Mouse (Mus musculus) spleen, adult 2 months (tissue): Measurements from ENCODE around the gene Gpr183. TPM values are rescaled to one million over a fixed set of nuclear protein-coding genes. Genes with fewer than 3 reads are reported as not detected.
A peak's percentile ranks its signal among the peaks of the same experiment; 100 is the strongest.

Experiments
- DNase-seq, 2 experiments: peaks; one replicate each; pipeline versions ENCODE4 v3.0.0 to v3.0.0-alpha.2; 2012 to 2021; ENCODE audit warnings: low spot score in 2 of 2, low read depth in 1 of 2
- H3K27ac ChIP-seq: fragments of 200-500 bp; 2 replicates; pipeline ENCODE4 v1.5.1; 2012; ENCODE audit warnings: low read length, inconsistent platforms; ENCODE audit not compliant: insufficient read depth
- H3K27me3 ChIP-seq: fragments of 200-500 bp; 2 replicates; pipeline ENCODE4 v1.6.1; 2012; ENCODE audit warnings: mild to moderate bottlenecking, moderate library complexity, low read length, inconsistent platforms; ENCODE audit not compliant: control insufficient read depth, insufficient read depth
- H3K36me3 ChIP-seq: fragments of 200-500 bp; 2 replicates; pipeline ENCODE4 v1.6.1; 2012; ENCODE audit warnings: mild to moderate bottlenecking, low read length, inconsistent platforms; ENCODE audit not compliant: control insufficient read depth, insufficient read depth
- H3K4me1 ChIP-seq: fragments of 200-500 bp; 2 replicates; pipeline ENCODE4 v1.6.1; 2011; ENCODE audit warnings: inconsistent platforms; ENCODE audit not compliant: control insufficient read depth, insufficient read depth, insufficient read length
- H3K4me3 ChIP-seq: fragments of 200-500 bp; 2 replicates; pipeline ENCODE4 v1.5.1; 2011; ENCODE audit warnings: mild to moderate bottlenecking, inconsistent platforms; ENCODE audit not compliant: insufficient read depth, insufficient read length; ENCODE audit errors: extremely low read depth
- CTCF ChIP-seq: fragments of 200-500 bp; IDR thresholded peaks from 2 replicates; pipeline ENCODE4 v1.5.1; 2011; ENCODE audit warnings: mild to moderate bottlenecking, inconsistent platforms; ENCODE audit not compliant: insufficient read depth, insufficient read length, insufficient replicate concordance; ENCODE audit errors: extremely low read depth
- POLR2A ChIP-seq: fragments of 200-500 bp; IDR thresholded peaks from 2 replicates; pipeline ENCODE4 v1.6.1; 2011; ENCODE audit warnings: low read depth, low read length, inconsistent platforms
- WGBS: fragments of 180-500 bp; shearing (Covaris S2); methylation state at CpG from one replicate; pipeline ENCODE4 v1.1.7; 2018; 5-methylcytosine and 5-hydroxymethylcytosine counted together
- polyA plus RNA-seq: library from polyadenylated mRNA; depleted of rRNA; stranded (reverse); fragments of >200 nt; gene quantifications from 2 replicates; pipeline ENCODE4 v1.2.3, GENCODE M21; 2012

The Gpr183 gene
- polyA plus RNA-seq, 1 experiment: 19.3 TPM

DNA sequence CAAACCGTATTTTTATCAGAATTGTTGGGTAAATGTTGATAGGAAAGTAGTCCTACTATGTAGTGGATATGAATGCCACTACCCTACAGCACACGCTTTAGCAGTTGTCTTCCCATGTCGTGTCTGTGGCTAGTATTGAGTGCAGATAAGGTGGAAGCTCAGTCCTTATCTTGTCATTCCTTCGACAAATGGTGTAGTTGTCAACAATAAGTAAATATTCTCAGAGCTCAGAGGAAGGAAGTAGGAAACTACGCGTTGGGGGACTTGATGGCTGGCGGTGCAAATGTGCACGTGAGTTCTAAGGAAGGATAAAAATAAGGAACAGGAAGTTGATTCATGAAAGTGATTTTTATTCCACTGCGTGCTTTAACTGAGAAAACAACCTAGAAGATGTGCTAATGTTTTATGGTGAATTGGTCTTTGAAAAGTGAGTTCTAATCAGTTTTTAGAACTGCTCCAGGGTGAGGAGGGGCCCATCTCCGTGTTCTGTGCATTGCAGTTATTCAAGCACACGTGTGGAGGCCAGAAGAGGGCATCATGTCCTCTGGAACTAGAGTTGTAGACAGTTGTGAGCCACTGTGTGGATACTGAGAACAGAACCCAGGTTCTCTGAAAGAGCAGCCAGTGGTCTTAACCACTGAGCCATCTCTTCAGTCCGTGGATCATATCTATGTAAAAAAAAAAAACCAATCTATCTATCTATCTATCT, 35.6 kb downstream of the Gpr183 start:
- WGBS: 17% methylated on average over 12 of the region's 12 CpGs
- DNase-seq: peak; percentile 26 to 84
- no peak overlapping the region for H3K4me3 ChIP-seq
- peaks cover 2% of the 10 kb centered on the region; the same call in 1 of the 2 replicates for H3K36me3 ChIP-seq
- no peaks in the 10 kb centered on the region for H3K27me3 ChIP-seq
- H3K4me1 ChIP-seq: peaks cover 37% of the 10 kb centered on the region
- H3K27ac ChIP-seq: peak overlapping the region; percentile 93
- TF ChIP-seq CTCF: no peak

DNA sequence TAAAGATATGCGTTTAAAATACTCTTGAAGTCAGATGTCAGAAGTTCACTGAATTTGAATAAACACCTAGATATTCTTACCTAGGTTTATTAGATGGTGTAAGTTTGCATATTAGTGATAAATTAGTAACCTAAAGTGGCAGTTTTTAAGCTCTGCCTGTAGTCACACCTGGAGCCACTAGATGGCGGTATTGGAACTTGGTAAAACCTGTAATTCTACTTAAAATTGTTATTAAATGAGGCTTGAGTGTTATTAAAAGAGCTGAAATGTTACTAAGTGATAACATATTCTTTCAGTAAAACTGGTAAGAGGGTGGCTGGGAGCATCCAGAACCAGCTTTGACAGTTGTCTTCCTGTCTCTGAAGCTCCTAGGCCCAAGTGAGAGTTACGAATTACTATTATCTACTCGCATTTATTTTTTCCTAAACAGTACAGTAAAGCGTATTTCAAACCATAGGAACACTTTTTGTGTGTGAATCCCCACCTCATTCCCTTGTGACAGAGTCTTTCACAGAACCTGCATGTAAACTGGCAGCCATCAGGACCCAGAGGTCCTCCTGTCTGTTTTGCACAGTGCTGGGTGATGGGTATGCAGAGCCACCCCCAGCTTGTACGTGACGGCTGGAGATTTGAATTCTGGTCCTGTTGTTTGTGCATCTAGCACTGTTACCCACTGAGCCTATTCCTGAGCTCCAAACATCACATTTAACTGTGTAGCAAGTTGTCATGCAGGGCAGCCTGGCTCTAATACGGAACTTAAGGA, 36.4 kb downstream of the Gpr183 start:
- Histone ChIP-seq H3K4me1 (peaks cover 33% of the 10 kb centered on the region), H3K4me3 (no peak overlapping the region), H3K36me3 (no peaks in the 10 kb centered on the region), H3K27ac (peak overlapping the region; percentile 93), H3K27me3 (no peaks in the 10 kb centered on the region)
- peak; percentile 70 to 71 for DNase-seq
- 0 out of 2 replicates have a peak, but pooled peaks have one; percentile 1 for TF ChIP-seq CTCF
- TF ChIP-seq POLR2A: no peak
- 48% methylated on average over 8 of the region's 8 CpGs for WGBS

DNA sequence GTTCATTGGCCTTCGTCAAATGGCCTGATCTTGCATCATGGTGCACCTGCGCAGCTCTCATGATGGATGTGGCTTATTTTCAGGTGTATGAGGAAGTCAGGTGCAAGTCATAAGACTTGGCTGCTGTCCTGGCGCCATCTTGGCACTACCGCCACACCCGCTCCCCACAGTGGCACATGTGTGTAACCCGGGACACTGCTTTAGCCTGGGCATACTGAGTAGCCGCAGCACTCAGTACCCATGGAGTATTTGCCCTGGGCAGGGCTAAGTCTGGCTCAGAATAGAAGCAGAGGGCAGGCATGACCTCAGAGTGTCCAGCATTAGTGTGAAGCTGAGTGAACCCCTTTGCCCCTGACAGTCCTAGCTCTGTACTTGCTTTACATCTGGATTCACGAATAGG, 37.5 kb downstream of the Gpr183 start:
- no peak overlapping the region for H3K4me3 ChIP-seq
- WGBS: 97% methylated on average over 8 of the region's 8 CpGs
- peaks cover 24% of the 10 kb centered on the region for H3K4me1 ChIP-seq
- DNase-seq: peak in 1 of 2 experiments; percentile 4
- no peaks in the 10 kb centered on the region for H3K36me3 ChIP-seq
- no peaks in the 10 kb centered on the region for H3K27me3 ChIP-seq
- no peak overlapping the region for H3K27ac ChIP-seq
- TF ChIP-seq CTCF (no peak), POLR2A (no peak)

DNA sequence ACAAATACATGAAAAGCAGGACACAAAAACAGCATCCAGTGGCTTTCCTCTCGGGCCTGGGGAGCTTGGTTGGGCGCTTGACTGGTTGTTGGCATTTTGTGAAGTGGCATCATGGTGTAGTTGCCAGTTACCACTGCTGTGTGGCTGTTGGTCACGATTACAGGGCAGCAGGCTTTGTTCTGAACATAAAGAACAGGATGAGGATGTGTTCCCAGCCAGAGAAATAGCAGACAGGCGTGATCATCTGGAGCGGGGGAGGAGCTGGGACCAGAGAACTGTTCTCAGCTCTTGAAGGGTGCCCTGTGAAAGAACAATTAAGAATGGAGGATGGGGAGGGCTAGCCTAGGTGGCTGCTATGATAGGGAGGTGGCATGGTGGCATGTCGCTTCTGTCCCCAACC, 38.1 kb downstream of the Gpr183 start:
- DNase-seq: peak in 1 of 2 experiments; percentile 2
- Histone ChIP-seq H3K4me1 (peaks cover 19% of the 10 kb centered on the region; the same call in 1 of the 2 replicates), H3K27ac (no peak overlapping the region), H3K27me3 (no peaks in the 10 kb centered on the region), H3K4me3 (no peak overlapping the region), H3K36me3 (no peaks in the 10 kb centered on the region)
- no peak for TF ChIP-seq CTCF
- TF ChIP-seq POLR2A: no peak
- 87% methylated on average over 6 of the region's 6 CpGs for WGBS

DNA sequence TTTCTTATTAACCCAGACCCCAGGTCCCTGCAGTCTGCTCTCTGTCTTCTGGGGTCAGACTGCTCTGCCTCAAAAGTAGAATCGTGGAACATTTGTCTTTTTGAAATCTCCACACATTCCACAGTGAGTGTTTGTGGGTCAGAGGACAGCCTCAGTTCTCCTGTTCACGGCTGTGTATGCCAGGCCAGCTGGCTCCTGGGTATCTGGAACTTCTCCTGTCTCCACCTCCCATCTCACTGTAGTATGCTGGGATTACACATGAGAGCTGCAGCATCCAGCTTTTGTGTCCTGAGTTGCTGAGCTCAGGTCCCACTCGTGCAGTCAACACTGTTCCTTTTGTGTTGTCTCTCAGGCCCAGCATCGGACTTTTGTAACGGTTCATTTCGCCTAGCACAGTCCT, 40.1 kb downstream of the Gpr183 start:
- no peaks in the 10 kb centered on the region for H3K27me3 ChIP-seq
- WGBS: 88% methylated on average over 6 of the region's 6 CpGs
- peak in 1 of 2 experiments; percentile 2 for DNase-seq

DNA sequence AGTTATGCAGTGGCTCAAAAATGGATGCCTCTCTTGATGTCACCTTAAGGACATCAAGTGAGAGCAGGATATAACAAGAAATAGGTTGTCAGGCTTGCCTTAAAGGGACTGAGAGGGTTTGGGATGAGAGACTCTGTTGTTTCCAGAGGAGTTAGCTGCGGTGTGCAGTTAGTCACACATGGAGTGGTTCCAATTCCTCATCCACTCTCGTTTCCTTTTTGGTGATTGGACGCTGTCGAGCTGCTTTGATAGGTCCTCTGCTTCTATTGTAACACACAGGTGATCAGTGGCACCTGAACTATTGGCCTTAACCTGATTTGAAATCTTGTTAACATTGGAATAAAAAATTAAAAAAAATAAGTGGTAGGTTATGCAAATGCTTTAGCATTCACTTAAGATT, 42.3 kb downstream of the Gpr183 start:
- Histone ChIP-seq H3K36me3 (no peaks in the 10 kb centered on the region), H3K4me3 (no peak overlapping the region), H3K27me3 (no peaks in the 10 kb centered on the region), H3K27ac (no peak overlapping the region), H3K4me1 (peaks cover 3% of the 10 kb centered on the region; the same call in 1 of the 2 replicates)
- WGBS: 83% methylated on average over 4 of the region's 4 CpGs
- peak in 1 of 2 experiments; percentile 2 for DNase-seq
- TF ChIP-seq CTCF: no peak
- no peak for TF ChIP-seq POLR2A

More for the DNA sequence above, 40.1 kb downstream of the Gpr183 start:
- Histone ChIP-seq H3K4me1 (peaks cover 5% of the 10 kb centered on the region; the same call in 1 of the 2 replicates), H3K4me3 (no peak overlapping the region), H3K36me3 (no peaks in the 10 kb centered on the region), H3K27ac (no peak overlapping the region)
- TF ChIP-seq POLR2A (no peak), CTCF (no peak)
